In the genomic region with DNA sequence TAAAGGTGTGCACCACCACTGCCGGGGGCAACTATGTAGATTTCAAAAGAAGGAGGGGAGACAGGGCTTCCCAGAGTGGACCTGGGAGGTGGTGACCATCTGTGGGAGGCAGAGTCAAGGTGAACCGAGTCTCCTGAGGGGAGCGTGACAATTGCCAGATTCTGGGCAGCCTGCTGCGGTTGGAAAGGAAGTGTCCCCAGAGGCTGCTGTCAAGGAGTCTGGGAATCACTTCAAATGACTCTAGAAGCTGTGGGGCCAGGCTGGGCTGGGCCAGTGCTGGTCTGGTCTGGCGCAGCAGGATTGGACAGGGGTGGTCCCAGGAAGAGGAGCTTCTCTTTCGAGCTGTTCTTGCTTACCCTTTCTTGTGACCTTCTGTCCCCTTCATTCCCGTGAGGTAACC, we compare ENCODE assay signal across 15 mouse cellular contexts.
"Had no signal": no experiment of that assay in that cellular context is flagged by ENCODE, and none has a peak within 500 bp of the region (broad histone marks: within the 10 kb centered on the region; RNA-seq: fewer than 3 reads in every experiment).

No protein-coding gene starts in this region.

- H3K27ac ChIP-seq: kidney, postnatal 0 days; layer of hippocampus, adult 2 months; limb, embryonic 13.5 days; liver, embryonic 12.5 days; liver, embryonic 15.5 days; macrophage; midbrain, embryonic 13.5 days had no signal

- ATAC-seq: liver, embryonic 12.5 days; lung, postnatal 0 days; midbrain, embryonic 13.5 days; midbrain, embryonic 16.5 days had no signal

- H3K9ac ChIP-seq: limb, embryonic 13.5 days; liver, embryonic 12.5 days; liver, embryonic 15.5 days; midbrain, embryonic 13.5 days had no signal

- DNase-seq: kidney, adult 2 months; kidney, postnatal 25 days; layer of hippocampus, adult 9-11 months; liver; lung, adult 18-20 months; thymus, postnatal 25 days had no signal

- H3K4me1 ChIP-seq: liver, embryonic 12.5 days; liver, embryonic 15.5 days had no signal

- H3K4me3 ChIP-seq: layer of hippocampus, adult 2 months; limb, embryonic 13.5 days; liver, embryonic 12.5 days; liver, embryonic 15.5 days; midbrain, embryonic 13.5 days had no signal

- H3K36me3 ChIP-seq: limb, embryonic 13.5 days; liver, embryonic 12.5 days; liver, embryonic 15.5 days; midbrain, embryonic 13.5 days had no signal

- H3K4me2 ChIP-seq: limb, embryonic 13.5 days; liver, embryonic 12.5 days; liver, embryonic 15.5 days; midbrain, embryonic 13.5 days had no signal

- H3K9me3 ChIP-seq: liver, embryonic 15.5 days; midbrain, embryonic 13.5 days had no signal
